Mouse (Mus musculus) kidney, embryonic 16.5 days (tissue): Measurements from ENCODE around the gene Tbxa2r. TPM values are rescaled to one million over a fixed set of nuclear protein-coding genes. Genes with fewer than 3 reads are reported as not detected.

Experiments used
- ATAC-seq: fragments of 200-750 bp; cut with Nextera tagmentation; 2 replicates; pipeline ENCODE4 v1.8.0; 2017; ENCODE audit warnings: moderate TSS enrichment; ENCODE audit not compliant: low FRiP score, low TSS enrichment
- H3K27ac ChIP-seq: fragments of 300-500 bp; sonication (generic); 2 replicates; pipeline ENCODE4 v1.5.1; 2014; ENCODE audit warnings: low read length
- H3K27me3 ChIP-seq: fragments of 300-500 bp; sonication (generic); 2 replicates; pipeline ENCODE4 v1.6.1; 2014; ENCODE audit warnings: low read length, control low read depth, mixed read lengths; ENCODE audit not compliant: insufficient read depth
- H3K36me3 ChIP-seq: fragments of 300-500 bp; sonication (generic); 2 replicates; pipeline ENCODE4 v1.6.1; 2014; ENCODE audit warnings: low read length, control low read depth, mixed read lengths; ENCODE audit not compliant: insufficient read depth
- H3K4me1 ChIP-seq: fragments of 300-500 bp; sonication (generic); 2 replicates; pipeline ENCODE4 v1.6.1; 2014; ENCODE audit warnings: low read length, control low read depth, mixed read lengths; ENCODE audit not compliant: insufficient read depth
- H3K4me2 ChIP-seq: fragments of 300-500 bp; sonication (generic); replicated peaks from 2 replicates; pipeline ENCODE4 v1.6.1; 2014; ENCODE audit warnings: low read depth, low read length
- H3K4me3 ChIP-seq: fragments of 300-500 bp; sonication (generic); 2 replicates; pipeline ENCODE4 v1.5.1; 2014; ENCODE audit warnings: mild to moderate bottlenecking, low read length
- H3K9ac ChIP-seq: fragments of 300-500 bp; sonication (generic); replicated peaks from 2 replicates; pipeline ENCODE4 v1.6.1; 2014; ENCODE audit warnings: low read length
- H3K9me3 ChIP-seq: fragments of 300-500 bp; sonication (generic); 2 replicates; pipeline ENCODE4 v1.6.1; 2016; ENCODE audit warnings: low read length, control low read depth
- WGBS: fragments of 180-500 bp; shearing (Covaris S2); extraction: QIAGEN DNeasy Blood & Tissue Kit; methylation state at CpG from one replicate; pipeline ENCODE4 v1.1.7; 2014; 5-methylcytosine and 5-hydroxymethylcytosine counted together
- polyA plus RNA-seq: library from polyadenylated mRNA; unstranded; fragments of >200 nt; fragmentation: Nextera tagmentation; extraction: Ambion mirVana; gene quantifications from 2 replicates; pipeline ENCODE4 v1.2.1, GENCODE M21; 2015

Tbxa2r gene
- polyA plus RNA-seq, 1 experiment from 2014 or later = 20.2 TPM

DNA sequence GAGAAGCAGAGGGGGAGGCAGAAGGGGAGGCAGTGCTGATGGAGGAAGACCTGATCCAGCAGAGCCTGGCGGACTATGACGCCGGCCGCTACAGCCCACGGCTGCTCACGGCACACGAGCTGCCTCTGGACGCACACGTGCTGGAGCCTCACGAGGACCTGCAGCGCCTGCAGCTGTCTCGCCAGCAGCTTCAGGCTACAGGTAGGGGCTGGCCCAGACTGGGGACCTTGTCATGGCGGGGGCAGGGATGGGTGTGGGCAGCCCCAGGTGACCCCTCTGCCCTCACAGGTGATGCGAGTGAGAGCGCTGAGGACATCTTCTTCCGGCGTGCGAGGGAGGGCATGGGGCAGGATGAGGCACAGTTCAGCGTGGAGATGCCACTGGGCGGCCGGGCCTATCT, 3.4 kb upstream of the Tbxa2r start:
- no peak overlapping the region for H3K9ac ChIP-seq
- H3K36me3 ChIP-seq = peaks cover 51% of the 10 kb centered on the region
- WGBS = 89% methylated on average over 21 of the region's 21 CpGs
- ATAC-seq = no peak
- H3K4me1 ChIP-seq = peaks cover 36% of the 10 kb centered on the region
- no peak overlapping the region for H3K27ac ChIP-seq
- no peak overlapping the region for H3K4me2 ChIP-seq
- no peaks in the 10 kb centered on the region for H3K27me3 ChIP-seq
- H3K4me3 ChIP-seq = no peak overlapping the region
- H3K9me3 ChIP-seq = no peaks in the 10 kb centered on the region

DNA sequence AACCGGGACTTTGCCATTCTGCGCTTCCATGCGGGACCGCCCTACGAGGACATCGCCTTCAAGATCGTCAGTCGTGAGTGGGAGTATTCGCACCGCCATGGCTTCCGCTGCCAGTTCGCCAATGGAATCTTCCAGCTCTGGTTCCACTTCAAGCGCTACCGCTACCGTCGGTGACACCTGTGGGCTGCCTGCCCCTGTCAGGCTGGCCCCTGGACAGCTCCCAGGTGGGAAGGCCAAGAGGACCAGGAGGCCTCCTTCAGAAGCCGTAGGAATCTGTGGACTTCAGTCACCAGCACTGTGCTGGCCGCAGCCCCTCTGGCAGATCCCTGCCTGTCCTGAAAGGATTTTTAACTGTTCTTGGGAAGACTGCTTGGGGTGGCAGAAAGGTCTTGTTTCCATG, 2.8 kb upstream of the Tbxa2r start:
- H3K4me3 ChIP-seq = no peak overlapping the region
- H3K36me3 ChIP-seq = peaks cover 51% of the 10 kb centered on the region
- no peak overlapping the region for H3K4me2 ChIP-seq
- no peaks in the 10 kb centered on the region for H3K27me3 ChIP-seq
- WGBS = 89% methylated on average over 18 of the region's 18 CpGs
- ATAC-seq = no peak
- H3K9ac ChIP-seq = no peak overlapping the region
- peaks cover 37% of the 10 kb centered on the region for H3K4me1 ChIP-seq
- peak overlapping the region; percentile 76; the same call in 1 of the 2 replicates for H3K27ac ChIP-seq
- no peaks in the 10 kb centered on the region for H3K9me3 ChIP-seq

DNA sequence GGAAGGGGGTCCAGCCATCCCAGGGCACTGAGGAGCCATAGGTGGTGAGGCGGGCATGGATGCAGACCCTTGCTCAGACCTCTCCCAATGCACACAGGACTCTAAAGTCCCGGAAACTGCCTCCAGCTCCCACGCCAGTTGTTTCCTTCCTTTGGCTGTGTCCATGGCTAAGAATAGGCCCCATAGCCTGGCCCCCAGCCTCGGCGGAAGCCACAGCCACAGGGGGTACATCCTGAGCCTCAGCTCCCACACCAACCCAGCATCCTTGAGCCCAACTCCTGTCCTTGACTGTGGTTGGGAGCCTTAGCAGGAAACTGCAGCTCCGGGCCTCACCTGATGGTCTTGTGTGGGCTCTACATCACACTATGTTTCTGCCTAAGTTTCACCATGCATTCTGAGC, 1.7 kb upstream of the Tbxa2r start:
- Histone ChIP-seq H3K4me2 (no peak overlapping the region), H3K4me1 (peaks cover 33% of the 10 kb centered on the region), H3K9me3 (no peaks in the 10 kb centered on the region), H3K36me3 (peaks cover 51% of the 10 kb centered on the region), H3K27ac (peak overlapping the region; percentile 76), H3K4me3 (no peak overlapping the region), H3K27me3 (no peaks in the 10 kb centered on the region), H3K9ac (no peak overlapping the region)
- WGBS = 76% methylated on average over 6 of the region's 6 CpGs
- peak; percentile 17; the same call in 1 of the 2 replicates for ATAC-seq

DNA sequence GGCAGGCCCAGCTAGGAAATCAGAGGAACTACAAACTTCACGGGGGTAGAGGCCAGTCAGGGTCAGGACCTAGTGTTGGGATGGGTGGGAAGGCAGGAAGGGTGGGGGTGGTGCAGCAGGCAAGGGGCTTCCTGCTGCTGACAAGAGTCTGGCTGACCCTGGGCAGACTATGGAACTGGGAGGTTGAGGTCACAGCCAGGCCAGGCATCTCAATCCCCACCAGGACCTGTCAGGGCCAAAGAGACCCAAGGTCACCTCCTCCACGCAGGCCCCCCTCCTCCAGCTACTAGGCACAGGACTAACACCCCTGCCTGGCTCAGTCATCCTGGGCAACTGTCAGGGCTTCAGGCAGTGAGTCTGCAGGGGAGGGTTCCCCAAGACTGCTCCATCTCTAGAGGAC, 572 bp upstream of the Tbxa2r start:
- H3K4me1 ChIP-seq = peaks cover 29% of the 10 kb centered on the region
- H3K27me3 ChIP-seq = 0 out of 2 replicates have a peak, but pooled peaks cover 3% of the 10 kb centered on the region
- 12% methylated on average over 2 of the region's 2 CpGs for WGBS
- peak overlapping the region; percentile 89 for H3K27ac ChIP-seq
- peak overlapping the region; percentile 34; the same call in 1 of the 2 replicates for H3K4me2 ChIP-seq
- H3K36me3 ChIP-seq = peaks cover 43% of the 10 kb centered on the region
- H3K9ac ChIP-seq = 0 out of 2 replicates have a peak overlapping the region, but pooled peaks have one; percentile 3
- no peak overlapping the region for H3K4me3 ChIP-seq
- ATAC-seq = no peak
- no peaks in the 10 kb centered on the region for H3K9me3 ChIP-seq

DNA sequence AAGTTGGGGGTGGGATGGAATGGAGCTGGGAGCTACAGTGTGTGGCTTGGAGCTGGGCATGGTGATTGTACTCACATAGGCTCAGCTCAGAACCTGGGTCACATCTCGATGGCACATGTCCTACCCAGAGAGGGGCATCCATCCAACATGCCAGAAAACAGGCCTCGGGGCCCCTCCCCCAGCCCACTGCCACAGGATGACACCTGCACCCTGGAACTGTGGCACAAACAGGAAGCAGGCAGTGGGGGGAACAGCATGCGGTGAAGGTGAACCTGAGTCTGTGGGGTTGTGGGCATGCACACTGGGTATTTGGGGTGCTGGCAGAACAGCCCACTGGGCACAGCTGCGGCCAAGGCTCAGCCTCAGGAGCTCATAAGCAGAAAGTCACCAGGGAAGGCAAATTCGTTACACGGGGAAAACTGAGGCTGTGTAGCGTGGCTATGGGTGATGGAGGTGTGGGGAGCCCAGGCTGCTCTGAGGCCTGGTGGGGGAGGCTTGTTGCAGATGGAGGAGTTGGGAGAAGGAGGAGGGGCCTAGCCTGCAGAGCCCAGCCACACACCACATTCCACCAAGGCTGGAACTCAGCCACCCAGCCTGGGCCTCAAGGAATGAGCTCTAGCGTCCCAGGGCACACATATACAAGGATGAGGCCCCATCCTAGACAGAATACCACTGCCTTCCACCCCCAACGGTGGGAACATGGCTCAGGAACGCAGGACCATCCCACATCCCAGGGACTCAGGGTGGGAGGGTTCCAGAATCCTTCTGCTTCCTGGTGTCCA, 854 bp downstream of the Tbxa2r start:
- H3K4me3 ChIP-seq = peak overlapping the region; percentile 26

DNA sequence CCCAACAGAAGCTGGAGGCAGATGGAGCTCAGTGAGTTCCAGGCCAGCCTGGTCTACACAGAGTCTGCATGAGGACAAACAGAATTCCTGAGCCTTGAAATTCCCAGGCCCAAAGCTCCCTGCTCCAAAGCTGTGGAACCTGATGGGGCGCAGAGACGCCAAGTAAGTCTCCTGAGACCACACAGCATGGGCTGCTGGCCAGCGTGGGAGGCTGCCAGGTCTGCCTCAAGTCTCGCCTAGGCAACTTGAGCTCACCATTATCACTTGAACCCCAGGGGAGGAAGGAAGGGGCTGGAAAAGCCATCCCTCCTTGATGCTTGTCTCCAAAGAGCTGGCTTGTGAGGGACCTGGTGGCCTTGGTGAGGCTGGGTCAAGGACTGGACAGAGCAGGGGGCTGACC, 1.5 kb downstream of the Tbxa2r start:
- no peak for ATAC-seq
- peaks cover 23% of the 10 kb centered on the region for H3K36me3 ChIP-seq
- 58% methylated on average over 4 of the region's 4 CpGs for WGBS
- peaks cover 39% of the 10 kb centered on the region for H3K4me1 ChIP-seq
- peak overlapping the region; percentile 14 for H3K9ac ChIP-seq
- 0 out of 2 replicates have a peak, but pooled peaks cover 4% of the 10 kb centered on the region for H3K27me3 ChIP-seq
- peak overlapping the region; percentile 26; the same call in 1 of the 2 replicates for H3K4me3 ChIP-seq
- peak overlapping the region; percentile 34 for H3K4me2 ChIP-seq
- H3K9me3 ChIP-seq = no peaks in the 10 kb centered on the region
- peak overlapping the region; percentile 89 for H3K27ac ChIP-seq

More for the DNA sequence above, 854 bp downstream of the Tbxa2r start:
- Histone ChIP-seq H3K4me1 (peaks cover 33% of the 10 kb centered on the region), H3K4me2 (peak overlapping the region; percentile 34), H3K36me3 (peaks cover 29% of the 10 kb centered on the region), H3K27ac (peak overlapping the region; percentile 89), H3K9me3 (no peaks in the 10 kb centered on the region), H3K9ac (peak overlapping the region; percentile 31), H3K27me3 (0 out of 2 replicates have a peak, but pooled peaks cover 4% of the 10 kb centered on the region)
- WGBS = 50% methylated on average over 10 of the region's 10 CpGs
- peak; percentile 69 for ATAC-seq

DNA sequence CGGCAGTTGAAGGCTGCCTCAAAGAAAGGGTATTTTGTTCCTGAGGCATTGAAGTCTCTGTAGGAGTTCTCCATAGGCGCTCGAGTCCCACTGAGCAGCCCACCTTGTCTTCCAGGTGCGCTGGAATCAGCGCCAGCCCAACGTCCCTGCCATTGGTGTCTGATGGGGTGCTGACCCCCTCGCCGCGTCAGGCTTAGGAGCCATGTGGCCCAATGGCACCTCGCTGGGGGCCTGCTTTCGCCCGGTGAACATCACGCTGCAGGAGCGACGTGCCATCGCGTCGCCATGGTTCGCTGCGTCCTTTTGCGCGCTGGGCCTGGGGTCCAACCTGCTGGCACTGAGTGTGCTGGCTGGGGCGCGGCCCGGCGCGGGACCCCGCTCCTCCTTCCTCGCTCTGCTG, 3.7 kb downstream of the Tbxa2r start:
- H3K27me3 ChIP-seq = 0 out of 2 replicates have a peak, but pooled peaks cover 4% of the 10 kb centered on the region
- H3K4me2 ChIP-seq = peak overlapping the region; percentile 39
- peak overlapping the region; percentile 15 for H3K4me3 ChIP-seq
- H3K4me1 ChIP-seq = peaks cover 50% of the 10 kb centered on the region
- peak overlapping the region; percentile 27 for H3K9ac ChIP-seq
- WGBS = 29% methylated on average over 29 of the region's 29 CpGs
- no peak for ATAC-seq
- no peaks in the 10 kb centered on the region for H3K9me3 ChIP-seq
- H3K27ac ChIP-seq = no peak overlapping the region
- H3K36me3 ChIP-seq = peaks cover under 1% of the 10 kb centered on the region; the same call in 1 of the 2 replicates

DNA sequence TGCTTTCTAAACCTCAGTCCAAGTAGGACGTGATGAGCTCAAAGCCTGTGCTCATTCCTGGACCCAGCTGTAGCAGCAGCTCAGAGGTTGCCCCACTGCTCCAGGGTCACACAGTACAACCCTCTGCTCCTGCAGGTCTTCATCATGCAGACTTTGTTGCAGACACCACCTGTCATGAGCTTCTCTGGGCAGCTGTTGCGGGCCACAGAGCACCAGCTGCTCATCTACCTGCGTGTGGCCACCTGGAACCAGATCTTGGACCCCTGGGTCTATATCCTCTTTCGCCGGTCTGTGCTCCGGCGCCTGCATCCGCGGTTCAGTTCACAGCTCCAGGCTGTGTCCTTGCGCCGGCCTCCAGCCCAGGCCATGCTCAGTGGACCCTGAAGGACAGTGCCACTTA, 5.8 kb downstream of the Tbxa2r start:
- ATAC-seq = no peak
- Histone ChIP-seq H3K36me3 (no peaks in the 10 kb centered on the region), H3K27me3 (0 out of 2 replicates have a peak, but pooled peaks cover 4% of the 10 kb centered on the region), H3K9ac (peak overlapping the region; percentile 34), H3K4me1 (peaks cover 37% of the 10 kb centered on the region), H3K4me2 (no peak overlapping the region), H3K4me3 (no peak overlapping the region), H3K27ac (peak overlapping the region; percentile 71; the same call in 1 of the 2 replicates), H3K9me3 (no peaks in the 10 kb centered on the region)
- 39% methylated on average over 11 of the region's 11 CpGs for WGBS

DNA sequence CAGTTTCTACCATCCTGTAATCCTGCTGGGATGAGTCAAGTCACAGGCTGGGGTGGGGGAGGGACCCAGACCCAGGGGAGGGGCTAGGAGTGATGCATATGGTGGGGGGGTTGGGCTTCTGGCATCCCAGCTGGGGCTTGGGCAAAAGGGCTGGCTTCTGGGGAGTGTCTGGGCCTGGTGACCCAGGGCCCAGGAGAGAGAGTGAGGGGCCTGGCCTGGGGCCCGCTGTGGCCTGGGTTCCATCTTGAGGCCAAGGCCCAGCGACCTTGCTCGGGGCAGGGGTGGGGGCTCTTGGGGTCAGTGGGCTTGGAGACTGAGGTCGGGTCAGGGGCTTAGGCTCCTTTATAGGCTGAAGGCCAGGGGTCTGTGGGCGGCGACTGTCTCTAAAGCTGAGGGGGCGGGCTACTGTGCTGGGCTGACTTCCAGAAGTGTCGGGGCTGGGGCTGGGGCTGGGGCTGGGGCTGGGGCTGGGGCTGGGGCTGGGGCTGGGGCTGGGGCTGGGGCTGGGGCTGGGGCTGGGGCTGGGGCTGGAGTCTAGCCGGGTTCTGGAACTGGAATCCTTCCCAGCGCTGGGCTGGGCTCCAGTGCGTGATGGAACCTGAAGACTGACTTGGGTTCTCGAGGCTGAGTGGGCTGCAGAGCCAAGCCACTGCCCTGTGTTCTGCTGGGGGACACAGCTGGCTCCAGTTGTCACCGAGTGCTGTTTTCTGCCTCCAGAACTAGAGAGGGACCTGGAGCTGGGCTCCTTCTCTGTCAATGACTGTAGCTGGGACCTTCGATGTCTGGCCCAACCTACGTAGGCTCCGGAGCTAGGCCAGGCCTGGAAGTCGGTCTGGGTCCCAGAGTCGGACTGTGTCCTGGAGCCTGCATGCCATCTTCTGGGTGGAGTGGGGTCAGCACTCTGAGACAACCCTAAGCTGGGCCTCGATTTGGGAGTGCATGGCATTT, 7.1 kb downstream of the Tbxa2r start:
- ATAC-seq = peak; percentile 46; the same call in 1 of the 2 replicates
- Histone ChIP-seq H3K9ac (peak overlapping the region; percentile 29; the same call in 1 of the 2 replicates), H3K27ac (peak overlapping the region; percentile 82), H3K4me2 (no peak overlapping the region), H3K9me3 (no peaks in the 10 kb centered on the region), H3K27me3 (0 out of 2 replicates have a peak, but pooled peaks cover 4% of the 10 kb centered on the region), H3K36me3 (no peaks in the 10 kb centered on the region), H3K4me3 (no peak overlapping the region), H3K4me1 (peaks cover 27% of the 10 kb centered on the region)
- 41% methylated on average over 19 of the region's 19 CpGs for WGBS
